Mouse (Mus musculus) T-cell, adult 2 months (primary cell): ENCODE data around the gene Bicc1.
"Not testable (repeated sequence)": the region's sequence is repeated elsewhere in the genome, so short reads cannot be mapped to it uniquely, and the experiment has no call there.

ENCODE experiments used
- DNase-seq: peaks from one replicate; pipeline ENCODE4 v3.0.0; 2022; ENCODE audit warnings: low spot score

The Bicc1 gene

DNA sequence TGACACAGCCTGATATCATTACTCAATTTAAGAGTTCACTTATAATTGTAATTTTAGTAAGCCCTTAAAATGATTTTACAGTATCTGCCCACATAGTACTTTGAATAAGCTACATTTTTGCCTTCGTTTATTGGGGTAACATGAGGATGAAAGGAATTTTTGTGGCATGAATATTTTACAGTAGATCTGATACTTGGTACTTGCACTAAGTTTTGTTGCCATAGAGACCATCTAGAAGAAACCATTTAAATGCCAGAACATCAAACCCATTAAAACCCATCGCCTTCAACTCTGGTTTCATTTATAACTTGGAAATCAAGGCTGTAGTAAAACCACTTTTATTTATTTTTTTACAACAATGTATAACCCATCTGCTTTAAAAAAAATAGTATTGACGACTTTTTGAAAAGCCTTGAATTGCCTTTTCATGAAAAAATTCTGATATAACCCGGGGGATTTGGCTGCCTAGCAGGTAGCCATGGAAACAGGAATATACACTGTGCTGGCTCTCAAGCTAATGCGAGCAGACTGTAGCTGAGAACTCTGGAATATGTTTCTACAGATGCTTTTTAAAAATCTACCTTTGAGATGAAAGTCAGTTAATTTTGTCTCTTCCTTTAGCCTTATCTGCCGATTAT, 165.9 kb downstream of the Bicc1 start:
- no peak for DNase-seq

DNA sequence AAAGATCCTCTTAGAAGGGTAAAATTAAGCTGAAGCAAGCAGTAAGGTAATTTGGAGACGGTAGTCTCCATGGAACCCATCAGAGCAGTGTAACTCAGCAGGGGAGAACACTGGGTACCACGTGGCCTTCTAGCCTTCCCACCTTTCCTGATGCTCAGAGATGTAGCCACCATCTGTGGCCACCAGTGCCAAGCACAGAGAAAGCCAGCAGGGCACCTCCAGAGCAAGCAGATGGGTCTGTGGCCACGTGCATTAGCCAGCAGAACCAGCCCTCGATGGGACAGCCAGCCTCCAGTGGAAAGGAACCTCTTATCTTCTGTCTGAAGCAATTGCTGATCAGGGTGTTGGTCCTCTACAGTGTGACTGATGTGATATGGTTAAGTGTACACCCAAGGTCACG, 172.1 kb downstream of the Bicc1 start:
- no peak for DNase-seq

DNA sequence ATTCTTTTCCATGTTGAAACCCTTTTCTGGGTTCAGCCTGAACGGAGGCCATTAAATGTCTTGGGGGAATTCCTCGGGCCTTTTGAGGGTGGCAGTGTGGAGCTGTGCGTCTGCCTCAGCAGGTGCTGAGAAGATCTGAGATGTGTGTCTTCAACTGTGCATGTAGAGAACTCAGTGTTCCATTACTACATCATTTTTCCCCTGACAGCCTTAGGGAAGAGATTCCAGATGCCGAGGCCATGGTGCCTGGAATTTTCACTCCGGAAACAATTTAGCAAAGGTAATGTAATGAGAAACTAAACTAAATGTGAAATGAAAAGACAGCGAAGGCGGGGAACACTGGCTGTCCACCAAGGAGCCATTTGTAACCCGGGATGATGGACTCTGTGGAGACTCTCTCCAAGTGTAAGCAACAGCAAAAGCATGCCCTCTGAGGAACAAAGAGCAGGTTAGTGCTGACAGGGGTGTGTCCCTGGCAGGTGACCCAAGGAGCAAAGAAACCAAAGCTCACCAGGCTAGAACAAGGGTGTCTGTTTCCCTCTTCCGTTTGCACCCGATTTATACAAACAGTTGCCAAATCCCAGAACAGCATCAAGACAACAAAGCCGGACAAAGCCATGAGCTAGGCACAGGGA, 176.3 kb downstream of the Bicc1 start:
- no peak for DNase-seq

DNA sequence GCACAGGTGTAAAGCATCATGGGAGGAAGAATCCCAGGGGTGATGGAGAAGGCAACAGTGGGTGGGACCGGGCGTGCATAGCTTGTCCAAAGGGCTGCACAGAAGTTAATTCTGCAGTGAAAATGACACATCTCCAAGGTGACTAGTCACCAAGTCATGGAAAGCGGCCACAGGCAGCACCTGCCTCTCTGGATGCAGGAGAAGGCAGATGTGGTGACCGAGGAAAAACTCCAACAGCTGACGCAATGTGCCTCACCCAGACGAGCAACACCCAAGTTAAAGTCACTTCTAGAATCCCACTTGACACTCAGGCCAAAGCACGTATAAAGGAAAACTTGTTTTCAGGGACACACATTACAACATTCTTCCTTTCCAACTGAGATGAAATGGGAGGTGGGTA, 177.3 kb downstream of the Bicc1 start:
- no peak for DNase-seq

DNA sequence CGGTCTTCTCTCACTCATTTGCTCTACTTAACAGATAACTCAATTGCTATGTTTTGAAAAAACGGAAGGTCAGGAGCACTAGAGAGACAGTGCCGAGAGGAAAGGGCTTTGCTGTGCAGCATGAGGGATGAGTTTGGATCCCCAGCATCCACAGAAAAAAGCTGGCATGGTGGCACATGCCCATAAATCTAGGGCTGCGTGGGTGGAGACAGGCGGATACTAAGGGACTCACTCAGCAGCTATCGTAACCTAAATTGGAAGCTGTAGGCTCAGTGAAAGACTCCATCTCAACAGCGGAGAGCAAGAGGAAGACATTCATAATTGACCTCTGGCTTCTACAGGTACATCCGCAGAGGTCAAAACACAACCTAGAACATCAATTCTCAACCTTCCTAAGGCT, 179.8 kb downstream of the Bicc1 start:
- DNase-seq: no peak

DNA sequence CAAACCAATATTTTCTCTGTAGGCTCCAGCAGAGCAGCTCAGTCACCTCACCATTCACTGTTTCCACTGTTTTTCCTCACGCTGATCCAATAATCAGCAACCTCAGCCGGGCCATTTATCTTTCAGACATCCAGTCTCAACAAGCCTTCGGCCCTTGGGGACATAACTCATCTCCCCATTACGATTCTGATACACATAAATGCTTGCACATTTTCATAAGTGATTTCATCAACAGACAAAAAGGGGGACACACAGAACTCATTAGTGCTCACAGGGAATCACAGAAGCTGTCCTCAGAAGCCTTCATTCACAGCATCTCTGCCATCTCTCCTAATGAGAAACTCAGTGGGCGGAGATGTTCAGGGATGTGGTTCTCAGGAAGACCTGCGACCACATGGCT, 182.4 kb downstream of the Bicc1 start:
- DNase-seq: no peak

DNA sequence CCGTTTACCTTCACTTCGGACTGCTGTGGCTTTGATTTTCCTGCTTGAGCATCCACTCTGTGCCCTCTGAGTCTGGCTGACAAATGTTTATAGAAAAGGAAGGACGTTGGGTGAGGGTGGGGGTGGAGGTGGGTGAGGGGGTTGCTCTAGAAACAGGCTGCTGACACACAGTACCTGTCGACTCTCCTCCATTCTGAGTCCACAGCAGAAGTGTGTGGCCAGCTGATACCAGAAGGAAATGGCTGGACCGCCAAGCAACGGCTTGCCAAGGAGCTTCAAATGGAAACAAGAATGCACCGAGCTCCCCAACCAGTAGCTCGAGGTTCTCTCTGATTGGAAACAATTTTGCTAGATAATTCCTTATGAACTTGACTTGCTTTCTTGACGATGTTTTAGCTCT, 182.9 kb downstream of the Bicc1 start:
- no peak for DNase-seq

DNA sequence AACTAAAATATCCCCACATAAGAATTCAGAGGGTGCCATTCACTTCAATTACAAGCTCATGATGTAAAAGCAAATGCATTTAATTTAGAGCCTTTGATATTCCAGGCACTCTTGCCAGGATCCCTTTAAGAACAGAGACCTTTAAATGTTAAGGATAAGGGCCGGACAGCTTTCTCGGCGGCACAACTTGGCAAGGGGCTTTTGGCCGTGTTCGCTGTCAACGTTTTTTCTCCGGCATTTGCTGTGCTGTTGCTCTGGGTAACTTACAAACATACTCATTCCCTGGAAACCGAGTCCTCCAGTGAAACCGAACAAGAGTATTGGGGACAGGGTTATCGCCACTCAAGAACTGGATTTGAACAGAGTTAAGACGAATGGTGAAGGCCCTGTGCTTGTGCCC, 188.3 kb downstream of the Bicc1 start:
- DNase-seq: no peak

DNA sequence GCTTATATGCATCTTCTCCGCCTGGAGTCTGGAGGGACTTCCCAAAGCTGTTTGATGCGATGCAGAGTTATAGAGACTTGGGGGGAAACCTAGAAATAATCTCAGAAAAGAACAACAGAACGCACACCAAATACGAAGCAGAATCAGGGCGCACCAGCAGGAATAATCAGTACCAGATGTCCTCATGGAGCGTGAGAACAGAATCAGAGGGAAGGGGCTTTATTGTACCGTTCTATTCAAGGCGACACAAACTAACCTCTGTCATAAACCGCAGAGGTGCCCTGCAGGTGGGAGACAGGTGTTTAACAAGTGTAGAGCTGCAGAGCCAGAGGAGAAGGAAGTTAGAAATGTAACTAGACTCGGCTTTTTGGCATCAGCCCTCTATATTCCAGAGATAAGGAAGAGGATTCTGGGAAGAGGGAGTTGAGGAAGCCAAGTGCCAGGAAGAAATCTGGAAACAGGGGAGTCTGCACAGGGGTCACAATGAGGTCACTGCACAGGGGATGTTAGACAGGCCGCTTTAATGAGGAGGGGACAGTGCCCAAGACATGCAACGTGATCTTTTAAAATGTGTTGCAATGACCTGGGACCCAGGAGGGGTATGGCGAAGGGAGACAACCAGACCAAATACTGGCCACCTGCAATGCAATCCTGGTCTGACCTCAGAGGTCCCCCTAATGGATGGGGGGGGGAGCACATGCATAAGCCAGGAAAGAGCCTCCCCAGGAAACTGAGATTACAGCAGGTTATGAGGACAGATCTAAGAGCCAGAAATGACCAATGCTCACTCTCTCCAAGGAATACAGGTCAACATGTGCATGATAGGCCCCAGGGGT, 190.4 kb downstream of the Bicc1 start:
- no peak for DNase-seq

DNA sequence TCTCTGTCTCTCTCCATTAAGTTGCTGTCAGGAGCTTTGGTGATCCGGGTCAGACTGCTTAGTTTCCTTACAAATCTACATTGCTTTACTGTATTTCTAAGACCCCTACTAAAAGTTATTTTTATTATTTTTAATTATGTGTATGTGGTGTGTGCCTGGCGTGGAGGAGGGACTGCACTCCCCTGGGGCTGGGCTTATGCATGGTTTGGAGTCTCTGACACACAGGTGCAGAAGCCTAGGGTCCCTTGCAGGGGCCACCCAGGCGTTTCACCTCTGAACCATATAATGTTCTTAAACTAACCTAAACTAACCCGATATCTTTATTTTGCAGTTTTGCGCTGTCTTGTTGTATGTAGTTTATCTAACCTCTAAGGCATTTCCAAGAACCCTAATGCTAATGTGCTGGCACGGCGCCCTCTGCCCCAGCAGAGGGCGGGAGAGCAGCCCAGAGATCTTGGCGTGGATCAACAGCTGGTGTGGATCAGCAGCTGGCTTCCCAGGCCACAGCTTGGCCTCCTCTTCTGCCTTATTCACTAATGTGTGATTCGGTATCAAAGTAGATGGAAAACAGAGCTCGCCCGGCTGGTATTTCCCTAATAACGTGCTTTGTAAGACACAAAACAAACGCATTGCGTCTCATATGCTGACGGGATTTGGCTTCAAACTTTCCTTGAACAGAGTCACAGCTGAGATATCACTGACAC, 192.7 kb downstream of the Bicc1 start:
- DNase-seq: no peak

DNA sequence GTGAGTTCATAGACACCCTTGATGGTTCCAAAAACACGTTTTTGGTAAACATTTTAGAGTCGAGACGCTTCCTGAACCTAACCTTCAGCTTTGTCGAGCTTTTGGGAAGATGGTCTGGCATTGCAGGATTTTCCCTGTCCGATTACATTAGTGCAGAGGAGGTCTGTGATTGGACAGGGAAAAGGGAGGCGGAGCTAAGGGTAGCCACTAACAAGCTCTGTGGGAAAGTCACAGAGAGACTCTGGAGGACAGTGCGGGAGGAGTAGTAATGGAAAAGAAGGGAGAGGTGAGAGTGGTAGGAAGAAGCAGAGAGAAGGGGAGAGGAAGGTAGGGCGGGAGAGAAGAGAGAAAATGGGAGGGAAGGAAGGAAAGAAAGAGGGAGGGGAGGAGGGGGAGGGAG, 194.8 kb downstream of the Bicc1 start:
- DNase-seq: no peak

DNA sequence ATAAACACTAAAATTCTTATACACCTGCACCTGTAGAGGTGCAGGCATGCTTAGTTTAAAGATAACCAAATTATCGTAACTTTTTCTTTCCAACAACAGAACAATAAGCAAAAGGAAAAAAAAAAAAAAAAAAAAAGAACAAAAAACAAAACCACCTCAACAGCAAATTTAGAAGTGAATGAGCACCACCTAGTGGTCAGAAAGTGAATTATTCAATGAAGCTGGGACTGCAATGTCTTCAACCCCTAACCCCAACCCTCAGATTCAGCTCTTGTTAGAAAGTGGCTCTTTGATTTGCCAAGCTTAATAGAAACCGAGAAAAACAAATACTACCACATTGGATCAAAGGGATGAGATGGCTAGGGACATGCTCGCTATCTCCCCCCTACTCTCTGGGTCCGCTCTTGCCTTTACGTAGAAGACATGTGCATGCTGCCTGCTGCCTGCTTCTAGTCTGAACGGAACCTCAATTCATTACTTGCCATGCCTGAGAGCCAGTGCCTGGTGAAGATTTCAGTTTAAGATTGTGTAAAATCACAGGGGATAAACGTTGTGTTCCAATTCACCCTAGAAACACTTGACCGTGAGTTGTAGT, 195.8 kb downstream of the Bicc1 start:
- DNase-seq: no peak

DNA sequence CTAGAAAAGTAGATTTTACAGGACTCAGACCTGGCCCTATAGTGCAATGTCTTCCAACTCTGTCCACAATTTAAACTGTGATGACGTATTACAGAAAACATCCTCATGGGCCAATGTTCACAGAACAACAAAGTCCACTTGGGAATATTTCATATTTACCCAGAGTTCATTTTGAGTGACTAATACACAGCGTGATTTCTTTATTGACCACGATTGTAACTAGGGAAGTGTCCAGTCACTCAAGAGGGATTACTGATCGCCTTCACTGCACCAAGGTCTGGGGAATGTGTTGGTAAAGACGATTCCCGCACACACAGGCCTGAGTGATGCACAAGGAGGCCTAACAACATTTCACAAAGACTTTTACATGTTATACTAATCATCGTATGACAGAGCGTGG, 197.9 kb downstream of the Bicc1 start:
- no peak for DNase-seq

DNA sequence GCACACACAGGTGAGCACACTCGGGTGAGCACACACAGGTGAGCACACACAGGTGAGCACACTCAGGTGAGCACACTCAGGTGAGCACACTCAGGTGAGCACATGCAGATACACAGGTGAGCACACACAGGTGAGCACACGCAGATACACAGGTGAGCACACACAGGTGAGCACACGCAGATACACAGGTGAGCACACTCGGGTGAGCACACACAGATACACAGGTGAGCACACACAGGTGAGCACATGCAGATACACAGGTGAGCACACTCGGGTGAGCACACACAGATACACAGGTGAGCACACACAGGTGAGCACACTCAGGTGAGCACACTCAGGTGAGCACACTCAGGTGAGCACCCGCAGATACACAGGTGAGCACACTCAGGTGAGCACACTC, 199.1 kb downstream of the Bicc1 start:
- DNase-seq: not testable (repeated sequence)

DNA sequence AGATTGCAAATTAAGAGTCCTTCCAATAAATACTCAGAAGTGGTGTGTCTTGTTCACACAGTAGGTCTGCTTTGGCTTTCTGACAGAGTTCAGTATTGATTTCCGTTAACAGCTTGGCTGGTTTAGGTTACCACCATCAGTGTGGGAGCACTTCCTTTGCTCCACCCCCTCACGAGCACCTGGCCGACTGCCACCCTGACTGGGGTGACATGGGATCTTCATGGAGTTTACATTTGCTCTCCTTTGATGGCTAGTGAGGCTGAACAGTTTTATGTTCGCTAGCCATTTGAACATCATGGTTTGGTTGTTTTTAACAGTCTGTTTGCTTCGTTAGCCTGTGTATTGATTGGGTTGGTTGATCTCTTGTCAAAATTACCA, 206.7 kb downstream of the Bicc1 start:
- peak; percentile 13 for DNase-seq

DNA sequence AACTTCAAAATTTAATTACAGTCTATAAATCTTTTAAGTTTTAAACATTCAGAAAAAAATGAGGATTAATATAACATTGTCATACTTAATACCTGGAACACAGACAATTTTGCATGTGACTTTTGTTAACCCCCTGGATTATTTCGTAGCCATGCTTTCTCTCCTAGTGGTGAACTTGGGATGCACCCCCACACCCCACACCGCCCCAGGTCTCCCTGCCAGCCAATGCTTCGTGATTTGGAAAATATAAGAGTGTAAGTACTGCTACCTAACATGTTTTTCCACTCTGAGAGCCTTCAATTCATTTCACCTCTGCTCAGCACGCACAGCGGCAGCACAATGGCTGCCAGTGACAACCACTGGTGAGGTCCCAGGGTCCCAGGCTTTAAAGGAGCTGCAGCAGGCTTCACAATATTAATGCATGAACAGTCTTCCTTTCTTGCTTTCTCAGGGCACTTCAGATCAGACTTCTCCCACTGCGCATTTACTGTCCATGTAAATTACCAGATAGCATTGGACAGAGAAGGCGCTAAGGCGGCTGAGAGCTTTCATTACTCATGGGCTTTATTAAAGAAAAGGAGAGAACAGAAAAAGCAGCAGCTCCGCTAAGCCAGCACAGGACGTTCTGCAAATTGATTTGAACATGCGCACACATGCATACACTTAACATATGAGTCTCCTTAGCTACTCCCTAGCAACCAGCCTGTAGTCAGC, 207.3 kb downstream of the Bicc1 start:
- DNase-seq: no peak

DNA sequence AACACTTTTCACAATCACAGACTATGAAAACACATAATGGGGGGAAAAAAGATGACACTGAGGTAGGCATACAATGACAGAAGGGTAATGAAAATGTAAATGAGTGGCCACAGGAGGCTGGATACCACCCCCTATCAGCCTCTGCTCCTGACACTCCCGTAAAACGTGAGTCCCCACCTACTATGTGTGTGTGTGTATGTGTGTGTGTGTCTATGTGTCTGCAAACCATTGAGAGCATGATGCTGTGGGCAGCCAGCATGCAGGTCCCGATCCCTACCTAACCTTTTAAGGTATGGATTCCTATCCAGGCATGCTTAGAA, 209.4 kb downstream of the Bicc1 start:
- DNase-seq: no peak

DNA sequence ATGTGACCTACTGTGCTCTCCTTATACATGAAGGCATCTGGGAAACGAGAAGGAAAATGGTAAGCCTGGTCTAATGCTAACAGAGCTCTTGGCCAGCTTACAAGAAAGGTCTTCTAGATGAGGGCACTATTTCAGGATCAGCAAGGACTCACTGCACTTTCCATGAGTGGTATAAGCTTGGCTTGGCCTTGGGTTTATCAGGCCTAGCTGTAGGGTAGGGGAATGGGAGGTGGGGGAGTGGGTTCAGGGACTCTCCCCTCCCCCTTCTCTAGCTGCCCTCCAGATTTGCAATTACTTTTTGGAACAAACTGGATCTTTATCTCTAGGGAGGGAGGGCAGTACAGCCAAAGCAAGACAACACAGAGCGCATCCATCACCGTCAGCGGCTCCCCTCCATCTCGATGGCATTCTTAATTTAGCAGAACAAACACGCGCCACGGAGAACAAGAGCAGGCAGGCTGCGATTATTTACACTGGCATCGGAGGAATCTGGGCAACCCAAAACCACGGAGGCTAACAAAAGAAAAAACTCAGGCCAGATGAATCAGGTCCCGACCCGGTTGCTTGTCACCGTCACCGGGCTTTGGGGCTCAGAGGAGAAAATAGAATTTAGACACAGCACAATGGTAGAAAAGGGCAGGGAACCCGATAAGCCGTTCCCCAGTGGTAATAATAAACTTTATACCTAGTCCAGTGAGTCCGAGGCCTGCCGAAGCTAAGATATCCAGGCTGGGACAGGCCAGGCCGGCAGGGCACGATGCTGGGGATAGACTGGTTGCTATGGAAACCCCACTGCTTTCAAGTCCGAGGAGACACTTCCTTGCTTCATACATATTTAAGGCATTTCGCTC, 210.0 kb downstream of the Bicc1 start:
- no peak for DNase-seq

DNA sequence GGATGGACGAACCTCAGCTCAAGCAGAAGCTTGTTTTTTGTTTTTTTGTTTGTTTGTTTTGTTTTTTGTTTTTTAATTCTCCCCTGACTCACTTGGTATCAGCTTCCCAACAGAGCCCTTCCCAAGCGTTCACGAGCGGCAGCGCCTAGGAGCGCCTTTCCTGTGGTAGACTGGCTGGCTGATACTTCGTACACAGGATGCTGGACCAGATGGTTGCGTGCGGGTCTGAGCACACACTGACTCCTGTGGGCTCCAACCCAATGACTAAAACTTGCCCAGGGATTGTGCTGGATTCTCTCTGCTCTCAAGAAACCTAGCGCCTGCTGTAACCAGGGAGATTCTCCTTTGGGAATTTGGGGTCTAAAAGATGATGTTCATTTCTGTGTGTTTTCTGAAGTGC, 211.2 kb downstream of the Bicc1 start:
- no peak for DNase-seq

DNA sequence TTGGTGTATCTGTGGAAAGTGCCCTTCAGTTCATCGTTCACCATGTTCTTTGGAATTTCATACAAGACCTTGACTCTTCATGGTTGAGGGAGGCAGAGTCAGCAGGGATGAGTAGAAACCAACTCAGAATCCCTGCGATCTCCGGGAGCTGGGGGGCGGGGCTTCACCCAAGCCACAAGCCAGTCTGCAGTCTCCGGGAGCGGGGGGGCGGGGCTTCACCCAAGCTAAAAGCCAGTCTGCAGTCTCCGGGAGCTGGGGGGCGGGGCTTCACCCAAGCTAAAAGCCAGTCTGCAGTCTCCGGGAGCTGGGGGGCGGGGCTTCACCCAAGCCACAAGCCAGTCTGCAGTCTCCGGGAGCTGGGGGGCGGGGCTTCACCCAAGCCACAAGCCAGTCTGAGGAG, 213.4 kb downstream of the Bicc1 start:
- DNase-seq: not testable (repeated sequence)

DNA sequence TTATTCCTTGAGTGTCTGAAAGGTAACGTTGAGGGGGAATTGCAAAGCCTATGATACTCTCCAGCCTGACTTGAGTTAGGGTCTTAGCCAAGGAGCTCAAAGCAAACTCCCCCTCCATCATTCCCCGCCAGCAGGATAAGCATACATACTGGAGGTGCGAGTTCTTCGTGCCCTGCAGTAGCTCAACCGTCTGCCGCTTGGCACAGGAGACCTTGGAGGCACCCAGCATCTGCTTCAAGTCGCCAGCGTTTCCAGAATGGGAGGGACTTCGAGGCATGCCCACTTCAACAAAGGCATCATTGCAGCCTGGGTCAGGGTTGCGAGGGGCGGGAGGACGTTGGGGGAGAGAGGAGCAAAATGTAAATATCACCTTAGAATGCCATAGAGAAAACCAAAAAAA, 214.4 kb downstream of the Bicc1 start:
- DNase-seq: no peak
